Mouse (Mus musculus) embryonic facial prominence, embryonic 11.5 days (tissue): ENCODE results near the gene Inpp4b. TPM values are rescaled to one million over a fixed set of nuclear protein-coding genes. Genes with fewer than 3 reads are reported as not detected.
"Not testable (repeated sequence)": the region's sequence is repeated elsewhere in the genome, so short reads cannot be mapped to it uniquely, and the experiment has no call there.

ENCODE experiments used
- ATAC-seq: fragments of 200-750 bp; cut with Nextera tagmentation; replicated peaks from 2 replicates; pipeline ENCODE4 v1.8.0; 2017; ENCODE audit warnings: low read depth; ENCODE audit not compliant: insufficient number of reproducible peaks, low FRiP score, low TSS enrichment
- DNase-seq: peaks from one replicate; pipeline ENCODE4 v3.0.0-alpha.2; 2015; ENCODE audit warnings: low spot score
- H3K27ac ChIP-seq: fragments of 300-500 bp; sonication (generic); replicated peaks from 2 replicates; pipeline ENCODE4 v1.5.1; 2014; ENCODE audit warnings: mild to moderate bottlenecking, low read depth, low read length, control low read depth
- H3K27me3 ChIP-seq: fragments of 300-500 bp; sonication (generic); 2 replicates; pipeline ENCODE4 v1.6.1; 2014; ENCODE audit warnings: mild to moderate bottlenecking, low read length, moderate library complexity, mixed read lengths; ENCODE audit not compliant: control insufficient read depth, insufficient read depth
- H3K36me3 ChIP-seq: fragments of 300-500 bp; sonication (generic); replicated peaks from 2 replicates; pipeline ENCODE4 v1.6.1; 2014; ENCODE audit warnings: low read depth, mild to moderate bottlenecking, low read length, moderate library complexity, mixed read lengths; ENCODE audit not compliant: control insufficient read depth, insufficient read depth
- H3K4me1 ChIP-seq: fragments of 300-500 bp; sonication (generic); 2 replicates; pipeline ENCODE4 v1.6.1; 2014; ENCODE audit warnings: low read length, mixed read lengths; ENCODE audit not compliant: control insufficient read depth, insufficient read depth
- H3K4me2 ChIP-seq: fragments of 300-500 bp; sonication (generic); 2 replicates; pipeline ENCODE4 v1.6.1; 2014; ENCODE audit warnings: low read depth, mild to moderate bottlenecking, control low read depth, low read length, moderate library complexity
- H3K4me3 ChIP-seq: fragments of 300-500 bp; sonication (generic); 2 replicates; pipeline ENCODE4 v1.5.1; 2014; ENCODE audit warnings: low read depth, low read length, control low read depth
- H3K9ac ChIP-seq: fragments of 300-500 bp; sonication (generic); replicated peaks from 2 replicates; pipeline ENCODE4 v1.6.1; 2014; ENCODE audit warnings: mild to moderate bottlenecking, control low read depth, low read length
- H3K9me3 ChIP-seq: fragments of 300-500 bp; sonication (generic); replicated peaks from 2 replicates; pipeline ENCODE4 v1.6.1; 2016; ENCODE audit warnings: mild to moderate bottlenecking, low read length, inconsistent platforms, mixed read lengths; ENCODE audit not compliant: control insufficient read depth
- WGBS: fragments of 180-500 bp; shearing (Covaris S2); extraction: QIAGEN DNeasy Blood & Tissue Kit; methylation state at CpG from one replicate; pipeline ENCODE4 v1.1.7; 2014; 5-methylcytosine and 5-hydroxymethylcytosine counted together
- polyA plus RNA-seq: library from polyadenylated mRNA; unstranded; fragments of >200 nt; fragmentation: Nextera tagmentation; extraction: Ambion mirVana; gene quantifications from 2 replicates; pipeline ENCODE4 v1.2.1, GENCODE M21; 2014

The Inpp4b gene
- polyA plus RNA-seq, 1 experiment from 2014 or later: 7.8 TPM

GRCm38 (mm10) chr8:81792649-81793048 lies 450.3 kb downstream of the Inpp4b start:
- no peak overlapping the region for H3K4me2 ChIP-seq
- no peak for DNase-seq

DNA sequence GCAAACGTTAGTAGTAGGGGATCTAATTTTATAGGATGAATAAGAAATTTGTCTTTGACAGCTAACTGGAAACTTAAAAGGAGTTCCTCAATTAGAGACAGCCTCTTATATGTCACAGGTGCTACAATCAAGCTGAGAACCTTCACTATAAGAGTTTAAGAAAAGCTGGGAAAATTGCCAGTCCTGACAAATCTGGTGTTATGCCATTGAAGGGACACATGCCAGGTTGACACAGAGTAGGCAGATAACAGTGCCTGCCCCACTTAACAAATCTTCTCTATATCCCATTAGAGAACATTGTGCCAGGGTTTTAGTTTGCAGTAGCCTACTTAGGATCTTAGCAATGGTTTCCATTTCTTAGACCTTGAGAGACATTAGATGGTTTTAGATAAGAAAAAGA lies 456.1 kb downstream of the Inpp4b start:
- Histone ChIP-seq H3K9me3 (no peaks in the 10 kb centered on the region), H3K4me3 (no peak overlapping the region), H3K4me1 (no peaks in the 10 kb centered on the region), H3K27me3 (no peaks in the 10 kb centered on the region), H3K36me3 (no peaks in the 10 kb centered on the region), H3K9ac (no peak overlapping the region), H3K27ac (no peak overlapping the region), H3K4me2 (no peak overlapping the region)
- DNase-seq: no peak
- 80% methylated on average over 1 of the region's 1 CpGs for WGBS
- no peak for ATAC-seq

More at GRCm38 (mm10) chr8:81792649-81793048, 450.3 kb downstream of the Inpp4b start:
- Histone ChIP-seq H3K27me3 (no peaks in the 10 kb centered on the region), H3K4me1 (no peaks in the 10 kb centered on the region), H3K27ac (no peak overlapping the region), H3K9ac (no peak overlapping the region), H3K36me3 (no peaks in the 10 kb centered on the region), H3K4me3 (no peak overlapping the region), H3K9me3 (no peaks in the 10 kb centered on the region)
- no peak for ATAC-seq
- 84% methylated on average over 5 of the region's 5 CpGs for WGBS

DNA sequence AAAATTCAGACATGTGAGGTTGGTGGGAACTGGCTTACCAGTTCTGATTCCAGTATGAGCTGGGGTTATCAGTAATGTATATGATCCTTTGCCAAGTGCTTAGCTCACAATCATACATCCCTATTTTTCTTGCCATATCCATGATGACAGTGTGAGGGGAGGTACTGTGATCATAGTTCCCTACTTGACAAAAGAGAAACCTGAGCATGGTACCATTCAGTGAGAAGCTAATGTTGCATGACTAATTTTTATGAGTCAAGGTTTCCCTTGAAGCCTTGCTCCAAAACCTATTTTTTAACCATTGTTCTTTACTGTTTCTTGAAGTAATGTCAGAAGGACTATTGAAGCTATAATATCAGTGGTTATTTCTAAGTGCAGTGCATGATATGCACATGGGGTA lies 458.4 kb downstream of the Inpp4b start:
- no peak overlapping the region for H3K4me2 ChIP-seq
- no peak overlapping the region for H3K9ac ChIP-seq
- H3K36me3 ChIP-seq: no peaks in the 10 kb centered on the region
- no peak for DNase-seq
- no peaks in the 10 kb centered on the region for H3K27me3 ChIP-seq
- H3K4me1 ChIP-seq: no peaks in the 10 kb centered on the region
- H3K4me3 ChIP-seq: no peak overlapping the region
- no peak overlapping the region for H3K27ac ChIP-seq
- no peaks in the 10 kb centered on the region for H3K9me3 ChIP-seq
- ATAC-seq: no peak

- no peak overlapping the region for H3K4me2 ChIP-seq
- DNase-seq (peak; percentile 84), ATAC-seq (peak; percentile 70; the same call in 1 of the 2 replicates)
- no peak overlapping the region for H3K27ac ChIP-seq
- no peaks in the 10 kb centered on the region for H3K4me1 ChIP-seq
- no peaks in the 10 kb centered on the region for H3K9me3 ChIP-seq
- no peaks in the 10 kb centered on the region for H3K36me3 ChIP-seq
- H3K27me3 ChIP-seq: no peaks in the 10 kb centered on the region
- no peak overlapping the region for H3K4me3 ChIP-seq
- H3K9ac ChIP-seq: no peak overlapping the region
Observed at GRCm38 (mm10) chr8:81806797-81807196, 464.4 kb downstream of the Inpp4b start.

DNA sequence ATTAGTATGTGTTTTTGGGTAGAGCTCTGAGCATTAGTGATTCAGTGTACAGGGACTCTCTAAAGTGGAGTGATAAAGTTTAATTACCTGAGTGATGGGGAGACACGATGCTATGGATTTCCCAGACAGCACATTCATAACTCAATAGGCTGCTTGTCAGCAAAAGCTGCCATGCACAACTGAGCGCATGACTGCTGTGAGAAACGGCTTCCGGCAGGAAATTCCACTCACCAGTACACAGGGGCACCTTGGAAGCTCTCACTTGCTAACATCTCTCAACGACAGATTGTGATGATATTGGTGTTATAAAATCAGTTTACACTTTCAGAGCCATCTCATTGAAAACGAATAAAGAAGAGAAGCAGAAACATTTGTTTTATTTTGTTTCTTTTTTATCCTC lies 465.2 kb downstream of the Inpp4b start:
- 62% methylated on average over 6 of the region's 6 CpGs for WGBS
- no peaks in the 10 kb centered on the region for H3K36me3 ChIP-seq

GRCm38 (mm10) chr8:81808406-81808805 lies 466.1 kb downstream of the Inpp4b start:
- Histone ChIP-seq H3K4me2 (no peak overlapping the region), H3K27ac (no peak overlapping the region), H3K4me3 (no peak overlapping the region), H3K9me3 (no peaks in the 10 kb centered on the region), H3K27me3 (no peaks in the 10 kb centered on the region), H3K4me1 (no peaks in the 10 kb centered on the region), H3K36me3 (no peaks in the 10 kb centered on the region), H3K9ac (no peak overlapping the region)
- ATAC-seq (no peak), DNase-seq (no peak)
- WGBS: 79% methylated on average over 1 of the region's 1 CpGs

More for the DNA sequence above, 465.2 kb downstream of the Inpp4b start:
- no peak overlapping the region for H3K9ac ChIP-seq
- H3K9me3 ChIP-seq: no peaks in the 10 kb centered on the region
- ATAC-seq (no peak), DNase-seq (no peak)
- H3K27me3 ChIP-seq: no peaks in the 10 kb centered on the region
- no peak overlapping the region for H3K27ac ChIP-seq
- H3K4me3 ChIP-seq: no peak overlapping the region
- no peaks in the 10 kb centered on the region for H3K4me1 ChIP-seq
- H3K4me2 ChIP-seq: no peak overlapping the region

DNA sequence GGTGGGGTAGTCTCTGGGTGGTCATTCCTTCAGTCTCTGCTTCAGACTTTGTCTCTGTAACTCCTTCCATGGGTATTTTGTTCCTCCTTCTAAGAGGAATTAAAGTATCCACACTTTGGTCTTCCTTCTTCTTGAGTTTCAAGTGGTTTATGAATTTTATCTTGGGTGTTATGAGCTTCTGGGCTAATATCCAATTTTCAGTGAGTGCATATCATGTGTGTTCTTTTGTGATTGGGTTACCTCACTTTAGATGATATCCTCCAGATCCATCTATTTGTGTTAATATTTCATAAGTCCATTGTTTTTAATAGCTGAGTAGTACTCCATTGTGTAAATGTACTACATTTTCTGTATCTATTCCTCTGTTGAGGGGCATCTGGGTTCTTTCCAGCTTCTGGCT lies 467.1 kb downstream of the Inpp4b start:
- ATAC-seq, H3K9me3 ChIP-seq, H3K4me3 ChIP-seq, DNase-seq, H3K27me3 ChIP-seq, H3K4me1 ChIP-seq, H3K4me2 ChIP-seq, H3K9ac ChIP-seq, H3K27ac ChIP-seq, H3K36me3 ChIP-seq: not testable (repeated sequence)

DNA sequence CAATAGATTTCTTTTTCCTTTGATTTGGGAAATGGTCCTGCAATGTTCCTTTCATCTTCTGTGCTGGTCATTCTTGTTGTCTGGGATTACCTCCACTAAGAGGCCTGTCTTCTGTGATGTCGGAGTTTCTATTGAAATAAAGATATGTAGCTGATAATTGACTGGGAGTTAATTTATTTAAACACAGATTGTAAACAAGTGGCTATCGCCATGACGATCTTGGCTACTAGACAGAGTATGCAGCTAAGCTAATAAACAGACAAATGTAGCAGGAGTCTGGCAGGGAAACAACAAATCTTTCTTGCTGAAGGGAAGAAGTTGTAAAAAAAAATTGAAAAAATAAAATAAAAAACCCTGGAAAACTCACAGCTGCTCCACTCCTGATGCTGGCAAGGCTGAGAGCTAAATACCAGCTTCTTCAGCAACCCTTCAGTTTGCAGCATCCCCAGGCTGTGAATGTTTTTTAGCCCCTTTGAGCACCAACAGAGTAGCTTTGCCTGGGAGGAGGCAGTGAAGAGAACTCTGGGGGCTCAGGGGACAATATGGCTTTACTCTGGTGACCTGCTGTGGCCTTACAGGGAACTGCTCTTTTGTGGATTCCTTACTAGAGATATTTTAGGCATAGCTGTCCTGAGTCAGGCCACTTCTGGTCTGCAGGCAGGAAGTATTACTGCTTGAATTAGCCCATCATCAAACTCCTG lies 469.8 kb downstream of the Inpp4b start:
- ATAC-seq: no peak
- Histone ChIP-seq H3K4me3 (no peak overlapping the region), H3K9me3 (no peaks in the 10 kb centered on the region), H3K4me2 (no peak overlapping the region), H3K4me1 (no peaks in the 10 kb centered on the region), H3K27ac (no peak overlapping the region), H3K36me3 (no peaks in the 10 kb centered on the region), H3K9ac (no peak overlapping the region), H3K27me3 (no peaks in the 10 kb centered on the region)
- peak; percentile 48 for DNase-seq
- WGBS: 38% methylated on average over 3 of the region's 3 CpGs
